Mouse (Mus musculus) cortical plate, adult 2 months (tissue): ENCODE measurements at regions not wholly inside any gene's neighbourhood (a gene's known extent, or its start where the extent isn't known, plus 50 kb on each side); places are given as distances from the start of the nearest gene placed in this dataset.

Source experiments
- H3K27ac ChIP-seq: fragments of 200-500 bp; 2 replicates; pipeline ENCODE4 v1.5.1; 2012; ENCODE audit warnings: low read length, control low read depth, inconsistent platforms; ENCODE audit not compliant: insufficient read depth
- H3K4me1 ChIP-seq: fragments of 200-500 bp; 2 replicates; pipeline ENCODE4 v1.6.1; 2011; ENCODE audit warnings: low read length; ENCODE audit not compliant: control insufficient read depth, insufficient read depth
- H3K4me3 ChIP-seq: fragments of 200-500 bp; 2 replicates; pipeline ENCODE4 v1.5.1; 2011; ENCODE audit warnings: mild to moderate bottlenecking, low read length, control low read depth; ENCODE audit not compliant: insufficient read depth
- CTCF ChIP-seq: fragments of 200-500 bp; IDR thresholded peaks from 2 replicates; pipeline ENCODE4 v1.5.1; 2011; ENCODE audit warnings: mild to moderate bottlenecking, control low read depth, low read length; ENCODE audit not compliant: insufficient read depth; ENCODE audit errors: extremely low read depth
- POLR2A ChIP-seq: fragments of 200-500 bp; IDR thresholded peaks from 2 replicates; pipeline ENCODE4 v1.6.1; 2011; ENCODE audit warnings: mild to moderate bottlenecking, low read length, control low read depth; ENCODE audit not compliant: insufficient read depth; ENCODE audit errors: extremely low read depth

DNA sequence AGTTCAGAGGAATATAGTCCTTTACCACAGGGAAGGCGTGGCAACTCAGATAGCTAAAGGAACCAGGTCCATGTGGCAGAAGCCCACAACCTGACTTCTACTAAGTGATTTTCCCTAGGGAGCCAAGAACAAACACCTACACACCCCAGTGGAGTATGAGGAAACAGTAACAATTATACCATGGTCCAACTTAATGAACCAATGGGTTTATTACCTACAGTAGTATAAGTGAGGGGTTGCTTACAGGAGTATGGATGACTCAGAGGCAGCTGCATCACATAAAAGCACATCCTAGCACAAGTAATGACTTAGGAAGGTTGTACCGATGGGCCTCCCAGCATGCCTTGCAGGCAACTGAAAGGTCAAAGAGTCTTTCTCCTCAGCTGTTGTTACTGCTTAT, 98.7 kb upstream of the Cul1 start:
- Histone ChIP-seq H3K27ac (no peak overlapping the region), H3K4me1 (no peaks in the 10 kb centered on the region), H3K4me3 (no peak overlapping the region)
- TF ChIP-seq POLR2A (no peak), CTCF (no peak)

DNA sequence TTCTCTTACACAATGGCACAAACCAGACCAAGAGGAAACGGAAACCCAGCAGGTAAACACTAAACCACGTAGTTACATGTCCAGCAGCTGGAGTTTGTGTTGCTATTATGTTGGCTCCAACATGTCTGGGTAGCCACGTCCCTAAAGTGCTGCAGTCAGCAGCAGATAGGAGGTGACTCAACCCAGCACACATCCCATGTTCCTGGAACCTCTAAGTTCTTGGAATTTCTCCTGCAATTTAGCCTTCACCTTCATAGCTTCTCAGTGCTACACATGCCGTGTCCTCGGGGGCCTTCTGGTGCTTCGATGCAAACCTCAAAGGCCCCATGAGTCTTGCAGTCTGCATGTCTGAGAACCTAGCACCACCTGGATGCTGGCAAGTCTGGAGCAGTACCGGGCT, 97.7 kb upstream of the Cul1 start:
- Histone ChIP-seq H3K27ac (no peak overlapping the region), H3K4me3 (no peak overlapping the region), H3K4me1 (no peaks in the 10 kb centered on the region)
- no peak for TF ChIP-seq POLR2A
- TF ChIP-seq CTCF, result no peak

DNA sequence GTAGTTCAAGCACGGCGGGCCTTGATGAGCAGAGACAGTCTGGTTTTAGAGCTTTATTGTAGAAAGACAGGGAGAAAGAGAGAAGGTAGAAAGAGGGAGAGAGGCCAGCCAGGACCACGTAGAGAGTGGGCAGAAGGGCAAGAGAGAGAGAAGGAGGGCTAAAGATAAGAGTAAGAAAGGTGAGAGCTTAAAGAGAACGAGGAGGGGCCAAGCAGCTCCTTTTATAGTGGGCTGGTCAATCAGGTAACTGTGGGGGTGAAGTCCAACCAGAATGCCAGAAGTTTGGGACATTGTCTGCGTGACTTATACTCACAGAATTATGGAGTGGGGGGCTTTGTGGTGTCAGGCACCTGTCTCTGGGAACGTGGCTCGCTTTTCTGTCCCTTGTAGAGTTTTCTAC, 96.7 kb upstream of the Cul1 start:
- H3K4me1 ChIP-seq, result no peaks in the 10 kb centered on the region
- TF ChIP-seq CTCF, result no peak
- no peak for TF ChIP-seq POLR2A
- H3K27ac ChIP-seq, result no peak overlapping the region
- no peak overlapping the region for H3K4me3 ChIP-seq

DNA sequence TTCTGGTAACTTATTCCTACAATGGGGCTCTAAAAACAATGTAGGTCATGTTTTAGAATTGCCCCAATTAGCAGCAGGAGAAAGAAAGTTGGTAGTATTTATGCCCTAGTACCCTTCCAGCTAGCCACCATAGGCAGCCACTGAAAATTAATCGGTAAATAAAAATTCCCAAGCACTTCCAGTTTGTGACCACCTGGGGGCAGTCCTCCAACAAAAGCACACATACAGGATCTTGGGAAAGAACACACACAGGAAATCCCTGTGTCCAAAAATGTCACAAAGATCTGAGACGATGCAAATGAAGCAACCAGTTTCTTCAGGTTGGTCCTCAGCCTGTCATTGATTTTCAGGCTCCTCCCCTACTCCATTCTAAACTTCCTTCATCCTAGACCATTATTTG, 94.5 kb upstream of the Cul1 start:
- no peaks in the 10 kb centered on the region for H3K4me1 ChIP-seq
- TF ChIP-seq CTCF (peak; percentile 42; the same call in 1 of the 2 replicates), POLR2A (no peak)
- no peak overlapping the region for H3K4me3 ChIP-seq
- H3K27ac ChIP-seq, result no peak overlapping the region

DNA sequence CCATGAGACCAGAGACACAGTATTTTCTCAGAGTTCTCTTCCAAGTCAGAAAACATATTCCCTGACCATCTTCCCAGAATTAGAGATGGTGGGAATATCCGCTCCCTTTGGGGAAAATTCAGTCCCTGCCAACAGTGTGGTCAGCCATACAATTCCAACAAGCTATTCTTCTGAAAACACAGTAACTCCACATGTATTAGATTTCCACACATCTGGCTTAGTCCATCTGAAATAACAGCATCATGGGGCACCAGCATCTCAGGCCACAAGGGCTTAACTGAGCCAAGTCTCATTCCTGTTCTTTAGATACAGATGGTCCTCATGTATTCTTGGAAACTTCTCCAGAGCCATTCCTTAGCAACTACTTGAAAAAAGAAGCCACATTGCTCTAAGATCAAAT, 89.2 kb upstream of the Cul1 start:
- Histone ChIP-seq H3K27ac (no peak overlapping the region), H3K4me3 (no peak overlapping the region), H3K4me1 (no peaks in the 10 kb centered on the region)
- TF ChIP-seq CTCF (no peak), POLR2A (no peak)

DNA sequence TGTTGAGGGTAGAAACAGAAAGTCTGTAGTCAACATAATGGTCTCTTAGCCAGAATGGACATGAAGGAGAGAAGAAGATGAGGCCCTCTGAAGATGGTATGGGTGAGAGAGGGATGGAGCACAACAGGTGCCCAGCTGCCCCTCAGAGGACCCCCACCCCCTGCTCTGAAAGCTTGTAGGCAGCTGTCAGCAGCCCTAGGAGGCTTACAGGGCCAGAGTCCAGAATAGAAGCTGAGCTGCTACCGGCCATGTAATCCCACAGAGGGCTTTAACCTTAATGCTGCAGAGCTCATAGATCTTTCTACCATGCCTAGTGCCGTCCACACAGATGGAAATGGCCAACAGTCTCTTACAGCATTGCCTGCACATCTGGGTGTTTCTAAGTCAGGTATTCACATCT, 88.6 kb upstream of the Cul1 start:
- TF ChIP-seq POLR2A (no peak), CTCF (no peak)
- H3K27ac ChIP-seq, result no peak overlapping the region
- H3K4me3 ChIP-seq, result no peak overlapping the region
- H3K4me1 ChIP-seq, result no peaks in the 10 kb centered on the region

DNA sequence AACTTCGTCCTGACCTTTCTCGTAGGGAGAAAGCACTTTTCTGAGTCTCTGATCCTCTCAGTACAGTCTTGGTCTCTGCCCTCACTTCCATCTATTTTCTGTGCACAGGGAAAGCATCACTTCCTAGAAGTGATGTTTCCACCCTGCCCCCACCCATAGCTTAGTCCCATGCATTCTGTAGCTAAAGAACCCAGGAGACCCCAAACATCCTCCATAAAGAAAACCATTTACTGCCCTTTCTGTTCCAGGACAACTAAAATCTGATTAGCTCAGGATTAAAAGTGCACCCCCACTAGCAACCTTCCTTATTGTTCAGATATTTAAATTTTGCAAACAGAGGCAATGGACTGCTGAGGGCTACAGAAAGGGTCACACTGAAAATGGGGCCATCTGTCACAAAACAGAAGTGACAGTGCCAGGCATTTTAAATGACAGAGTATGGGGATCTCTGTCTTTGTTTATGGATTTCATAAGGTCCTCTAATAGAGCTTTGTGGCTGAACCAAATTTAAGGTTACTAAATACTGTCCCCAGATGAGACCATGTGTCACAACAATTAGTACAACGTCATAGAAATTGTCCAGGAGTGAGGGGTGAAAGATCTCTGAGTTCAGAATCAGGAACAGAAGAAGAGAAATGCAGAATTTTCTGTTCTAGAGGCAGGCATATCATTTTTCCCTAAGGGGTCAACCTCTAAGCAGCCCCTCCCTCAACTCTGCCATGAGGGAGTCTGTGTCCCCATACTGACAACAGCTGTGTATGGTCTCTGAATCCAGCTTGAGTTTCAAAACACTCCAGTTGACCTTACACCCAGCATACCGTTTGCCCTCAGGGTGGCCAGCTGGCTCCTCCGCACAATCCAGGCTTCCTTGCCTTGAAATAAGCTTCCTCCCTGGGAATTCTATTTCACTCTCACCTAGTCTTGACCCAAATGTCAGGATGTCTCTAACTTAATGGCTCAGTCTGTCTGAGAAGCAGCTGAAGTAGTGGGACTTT, 87.2 kb upstream of the Cul1 start:
- H3K4me3 ChIP-seq, result no peak overlapping the region
- H3K27ac ChIP-seq, result no peak overlapping the region
- no peaks in the 10 kb centered on the region for H3K4me1 ChIP-seq
- TF ChIP-seq CTCF (no peak), POLR2A (no peak)

DNA sequence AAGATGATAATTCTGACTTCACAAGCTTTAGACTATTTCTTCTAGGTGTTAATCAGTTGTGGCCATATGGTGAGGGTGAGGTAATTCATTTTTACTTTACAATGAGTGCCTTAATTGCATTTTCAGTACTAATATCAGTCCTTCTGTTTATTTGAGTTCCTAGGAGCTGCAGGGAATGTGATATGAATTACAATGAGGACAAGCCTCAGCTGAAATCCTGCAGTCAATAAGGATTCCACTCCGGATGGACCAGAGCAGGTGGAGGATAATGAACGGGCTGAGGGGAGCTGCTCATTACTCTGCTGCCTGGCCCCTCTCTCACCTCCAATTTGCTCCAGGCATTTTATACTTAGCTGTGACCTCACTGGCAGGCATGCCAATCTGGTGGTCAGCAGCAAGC, 85.7 kb upstream of the Cul1 start:
- no peak overlapping the region for H3K4me3 ChIP-seq
- H3K4me1 ChIP-seq, result no peaks in the 10 kb centered on the region
- no peak overlapping the region for H3K27ac ChIP-seq
- TF ChIP-seq CTCF (no peak), POLR2A (no peak)

DNA sequence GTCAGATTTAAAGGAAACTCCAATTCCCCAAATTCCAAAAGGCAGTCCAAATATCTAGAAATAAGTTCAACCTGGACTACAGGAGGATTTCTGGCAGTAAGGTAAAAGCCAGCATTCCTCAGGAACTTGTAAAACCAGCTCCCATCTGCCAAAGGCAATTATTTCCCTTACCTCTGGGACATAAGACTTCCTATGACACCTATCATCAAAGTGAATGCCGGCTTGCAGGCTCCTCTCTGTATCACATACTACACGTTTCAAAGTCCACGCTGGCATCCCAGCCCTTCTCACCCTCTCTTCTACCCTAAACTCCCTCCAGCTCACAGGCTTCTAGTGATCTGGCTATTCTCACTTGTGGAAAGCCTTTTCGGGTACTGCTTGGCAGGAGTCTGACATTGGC, 77.5 kb upstream of the Cul1 start:
- TF ChIP-seq CTCF, result no peak
- TF ChIP-seq POLR2A, result no peak
- no peak overlapping the region for H3K27ac ChIP-seq
- H3K4me3 ChIP-seq, result no peak overlapping the region
- H3K4me1 ChIP-seq, result no peaks in the 10 kb centered on the region

DNA sequence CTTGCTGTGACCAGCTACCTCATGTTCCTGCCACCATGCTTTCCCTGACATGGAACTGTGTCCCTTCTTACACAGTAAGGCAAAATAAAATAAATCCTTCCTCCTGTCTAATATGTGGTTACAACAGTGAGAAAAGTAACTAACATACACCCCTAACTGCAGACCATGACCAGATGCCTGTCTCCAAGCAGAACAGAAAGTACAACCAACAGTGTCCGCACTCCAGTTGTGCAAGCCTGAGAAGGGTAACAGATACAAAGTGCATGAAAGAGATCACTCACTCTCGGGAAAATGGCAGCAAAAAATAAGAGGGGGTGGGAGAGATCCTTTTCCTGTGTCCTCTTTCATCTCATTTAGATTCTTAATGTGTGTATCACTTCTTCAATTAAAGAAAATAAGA, 71.7 kb upstream of the Cul1 start:
- no peak for TF ChIP-seq POLR2A
- no peak for TF ChIP-seq CTCF
- no peak overlapping the region for H3K4me3 ChIP-seq
- no peak overlapping the region for H3K27ac ChIP-seq
- no peaks in the 10 kb centered on the region for H3K4me1 ChIP-seq
